Mouse (Mus musculus) cortical plate, adult 2 months (tissue): ENCODE data around the gene Cdca5. TPM values are rescaled to one million over a fixed set of nuclear protein-coding genes. Genes with fewer than 3 reads are reported as not detected.
A peak's percentile ranks its signal among the peaks of the same experiment; 100 is the strongest.
"Not testable (repeated sequence)": the region's sequence is repeated elsewhere in the genome, so short reads cannot be mapped to it uniquely, and the experiment has no call there.

Experiments
- H3K27ac ChIP-seq: fragments of 200-500 bp; 2 replicates; pipeline ENCODE4 v1.5.1; 2012; ENCODE audit warnings: low read length, control low read depth, inconsistent platforms; ENCODE audit not compliant: insufficient read depth
- H3K4me1 ChIP-seq: fragments of 200-500 bp; 2 replicates; pipeline ENCODE4 v1.6.1; 2011; ENCODE audit warnings: low read length; ENCODE audit not compliant: control insufficient read depth, insufficient read depth
- H3K4me3 ChIP-seq: fragments of 200-500 bp; 2 replicates; pipeline ENCODE4 v1.5.1; 2011; ENCODE audit warnings: mild to moderate bottlenecking, low read length, control low read depth; ENCODE audit not compliant: insufficient read depth
- CTCF ChIP-seq: fragments of 200-500 bp; IDR thresholded peaks from 2 replicates; pipeline ENCODE4 v1.5.1; 2011; ENCODE audit warnings: mild to moderate bottlenecking, control low read depth, low read length; ENCODE audit not compliant: insufficient read depth; ENCODE audit errors: extremely low read depth
- POLR2A ChIP-seq: fragments of 200-500 bp; IDR thresholded peaks from 2 replicates; pipeline ENCODE4 v1.6.1; 2011; ENCODE audit warnings: mild to moderate bottlenecking, low read length, control low read depth; ENCODE audit not compliant: insufficient read depth; ENCODE audit errors: extremely low read depth
- polyA plus RNA-seq: library from polyadenylated mRNA; depleted of rRNA; stranded (reverse); fragments of >200 nt; gene quantifications from 2 replicates; pipeline ENCODE4 v1.2.3, GENCODE M21; 2012; rRNA removed

Cdca5 gene
- polyA plus RNA-seq, 1 experiment: 0.44 TPM

DNA sequence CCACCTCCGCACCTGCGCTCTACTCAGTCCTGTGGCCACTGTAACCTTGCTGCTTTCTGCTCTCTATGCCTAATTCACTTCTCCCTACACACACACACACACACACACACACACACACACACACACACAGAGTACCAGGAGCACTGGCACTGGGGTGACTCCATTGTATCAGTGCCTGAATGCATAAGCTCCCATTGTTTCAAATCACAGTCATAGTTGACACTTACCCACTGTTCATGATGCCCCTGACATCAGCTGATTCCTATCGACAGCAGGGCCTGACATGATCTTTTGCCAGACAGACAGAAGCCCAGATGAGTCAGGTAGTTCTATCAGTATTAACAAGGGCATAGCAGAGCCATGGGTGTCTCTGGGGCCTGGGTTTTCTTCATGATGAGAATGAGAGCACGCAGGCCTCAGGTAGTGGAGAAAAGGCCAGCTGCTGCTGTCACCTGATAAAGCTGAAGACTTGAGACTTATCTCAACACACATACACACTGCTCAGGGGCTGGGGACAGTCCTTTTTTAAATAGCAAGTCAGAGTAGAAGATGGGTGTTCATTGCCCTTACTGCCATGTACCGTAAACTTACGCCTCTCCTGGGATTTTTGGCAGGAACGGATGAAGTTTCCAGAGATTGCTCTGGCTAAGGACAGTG, 47.5 kb downstream of the Cdca5 start:
- Histone ChIP-seq H3K4me3 (no peak overlapping the region), H3K4me1 (no peaks in the 10 kb centered on the region), H3K27ac (peak overlapping the region; percentile 86)
- TF ChIP-seq CTCF (no peak), POLR2A (no peak)

DNA sequence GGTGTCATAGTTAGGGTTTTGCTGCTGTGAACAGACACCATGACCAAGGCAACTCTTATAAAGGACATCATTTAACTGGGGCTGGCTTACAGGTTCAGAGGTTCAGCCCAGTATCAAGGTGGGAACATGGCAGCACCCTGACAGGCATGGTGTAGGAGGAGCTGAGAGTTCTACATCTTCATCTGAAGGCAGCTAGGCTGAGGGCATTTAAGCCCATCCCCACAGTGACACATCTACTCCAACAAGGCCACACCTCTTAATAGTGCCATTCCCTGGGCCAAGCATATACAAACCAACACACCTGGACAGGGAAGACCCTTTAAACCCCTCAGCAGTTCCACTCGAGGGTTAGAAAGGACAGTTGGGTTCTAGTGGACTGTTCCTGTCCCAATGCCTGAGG, 48.4 kb downstream of the Cdca5 start:
- not testable (repeated sequence) for H3K4me3 ChIP-seq, H3K4me1 ChIP-seq, H3K27ac ChIP-seq

DNA sequence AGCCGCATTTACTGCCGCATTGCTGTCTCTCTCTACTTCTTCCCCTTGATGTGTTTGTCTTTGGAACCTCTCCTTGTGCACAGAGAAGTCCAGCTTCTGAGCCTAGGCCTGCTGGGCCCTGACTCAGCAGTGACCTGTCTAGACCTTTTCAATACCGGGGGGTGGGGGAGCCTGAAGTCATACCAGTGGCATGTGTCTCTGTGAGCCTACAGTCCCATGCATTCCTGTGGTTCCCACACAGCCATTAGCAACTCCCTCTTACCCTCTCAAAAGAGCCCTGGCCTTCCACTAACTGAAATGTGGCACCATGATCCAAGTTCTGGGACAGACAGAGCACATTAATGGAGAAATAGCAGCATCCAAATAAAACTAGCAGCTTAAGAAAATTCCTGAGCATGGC, 51.6 kb downstream of the Cdca5 start:
- Histone ChIP-seq H3K4me3 (no peak overlapping the region), H3K4me1 (peaks cover 3% of the 10 kb centered on the region; the same call in 1 of the 2 replicates), H3K27ac (no peak overlapping the region)
- TF ChIP-seq POLR2A (no peak), CTCF (no peak)

DNA sequence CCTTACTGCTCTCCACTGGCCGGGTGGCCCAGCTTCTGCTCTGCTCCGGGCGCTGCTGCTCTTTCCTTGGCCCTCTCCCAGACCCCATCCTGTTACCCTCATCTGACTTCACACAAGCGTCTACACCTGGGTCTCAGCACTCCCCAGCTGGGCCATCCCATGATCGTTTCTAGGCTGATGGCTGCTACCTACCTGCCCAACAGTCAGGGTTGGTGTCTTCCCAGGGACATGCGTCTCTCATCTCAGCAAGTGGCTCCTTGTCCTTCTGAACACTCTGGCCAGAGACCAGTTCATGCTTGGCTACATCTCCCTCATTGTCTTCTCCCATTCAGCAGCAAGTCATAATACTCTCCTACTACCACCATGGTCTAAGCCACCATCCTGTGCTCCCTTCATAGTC, 54.9 kb downstream of the Cdca5 start:
- H3K27ac ChIP-seq: no peak overlapping the region
- peak overlapping the region; percentile 77; the same call in 1 of the 2 replicates for H3K4me3 ChIP-seq
- no peak for TF ChIP-seq CTCF
- TF ChIP-seq POLR2A: no peak
- peaks cover 3% of the 10 kb centered on the region; the same call in 1 of the 2 replicates for H3K4me1 ChIP-seq

DNA sequence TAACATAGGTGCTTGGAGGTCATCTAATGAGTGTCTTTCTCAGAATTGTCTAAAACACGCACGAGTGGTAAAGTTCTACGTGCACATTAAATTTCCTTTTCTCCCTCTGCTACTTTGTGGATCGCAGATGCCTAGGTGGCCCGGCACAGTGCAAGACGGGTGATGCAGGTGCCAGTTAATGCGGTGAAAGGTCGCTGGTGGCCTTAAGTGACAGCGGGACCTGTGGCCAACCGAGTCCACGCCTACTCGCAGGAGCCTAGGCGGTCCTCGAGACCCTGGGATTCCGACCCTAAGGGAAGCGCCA, 55.5 kb downstream of the Cdca5 start:
- H3K4me1 ChIP-seq: peaks cover 3% of the 10 kb centered on the region; the same call in 1 of the 2 replicates
- TF ChIP-seq CTCF: no peak
- TF ChIP-seq POLR2A: no peak
- H3K4me3 ChIP-seq: peak overlapping the region; percentile 77
- peak overlapping the region; percentile 83 for H3K27ac ChIP-seq

DNA sequence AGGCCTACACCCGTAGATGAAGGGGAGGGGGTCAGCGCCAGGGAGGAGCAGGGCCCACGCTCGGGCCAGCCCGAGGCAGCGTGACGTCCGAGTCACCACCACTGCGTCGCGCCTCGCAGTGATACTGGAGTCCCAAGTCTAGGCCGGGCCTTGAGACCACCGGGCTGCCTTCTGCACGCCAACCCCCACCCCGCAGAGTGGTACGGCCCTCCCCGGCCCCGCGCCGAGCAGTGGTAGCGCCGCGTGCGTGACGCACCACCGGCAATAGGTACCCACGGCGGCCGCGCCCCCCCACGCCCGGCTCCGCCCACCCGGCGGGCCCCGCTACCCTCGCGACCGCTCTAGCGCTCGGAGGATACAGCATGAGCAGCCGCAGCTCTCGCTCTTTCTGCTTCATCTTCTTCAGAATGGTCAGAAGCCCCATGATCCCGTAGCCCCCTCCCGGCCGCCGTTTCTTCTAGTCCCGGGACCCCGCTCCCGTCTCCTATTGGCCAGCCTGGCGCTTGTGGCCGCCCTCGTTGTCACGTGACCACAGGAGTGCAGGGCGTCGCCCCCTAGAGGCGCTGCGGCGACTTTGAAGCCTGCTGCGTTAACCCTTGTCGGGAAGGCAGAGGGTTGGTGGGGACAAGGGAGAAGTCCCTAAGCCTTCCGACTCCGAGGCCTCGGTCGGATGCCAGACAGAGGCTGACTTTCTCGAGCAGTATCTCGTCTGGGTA, 56.1 kb downstream of the Cdca5 start, which contains the start of gene Batf2:
Batf2 (plus strand) TSS at position 306 of the 716 bp plus-strand sequence.
- TF ChIP-seq CTCF: peak; percentile 47
- TF ChIP-seq POLR2A: 0 out of 2 replicates have a peak, but pooled peaks have one; percentile 41
- H3K27ac ChIP-seq: peak within 1 kb of the TSS; percentile 98
- H3K4me3 ChIP-seq: peak within 1 kb of the TSS; percentile 77
- peaks cover 3% of the 10 kb centered on the region; the same call in 1 of the 2 replicates for H3K4me1 ChIP-seq

DNA sequence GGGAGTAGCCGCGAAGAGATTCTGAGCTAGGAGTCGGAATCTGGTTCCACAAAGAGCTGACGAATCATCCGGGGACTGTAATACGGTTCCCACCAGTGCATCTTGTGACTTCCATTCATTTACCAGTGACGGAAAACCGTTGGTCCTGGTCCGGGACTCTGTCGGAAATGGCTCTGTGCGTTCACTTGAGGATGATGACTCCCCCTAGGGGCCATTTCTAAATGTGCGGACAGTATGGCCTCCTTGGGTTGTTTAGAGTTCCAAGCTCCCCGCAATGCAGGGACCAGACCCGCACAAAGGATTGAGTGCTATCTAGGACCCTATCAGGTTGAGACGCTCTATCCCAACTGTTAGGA, 56.6 kb downstream of the Cdca5 start, which contains the start of gene Arl2:
Arl2 (minus strand) TSS at position 155 of the 356 bp plus-strand sequence.
- peak; percentile 50 for TF ChIP-seq CTCF
- TF ChIP-seq POLR2A: no peak; the same call in 1 of the 2 replicates
- Histone ChIP-seq H3K27ac (peak within 1 kb of the TSS; percentile 98), H3K4me3 (peak within 1 kb of the TSS; percentile 77), H3K4me1 (peaks cover 3% of the 10 kb centered on the region; the same call in 1 of the 2 replicates)

Other genes starting within 250 kb of the Cdca5 start
- gene Frmd8, start 209.7 kb upstream of the Cdca5 start, polyA plus RNA-seq: 17.1 and 22.1 TPM in 2 replicates
- gene Slc25a45, start 207.2 kb upstream of the Cdca5 start, polyA plus RNA-seq: 6.6 and 7.4 TPM in 2 replicates
- gene Tigd3, start 190.8 kb upstream of the Cdca5 start, polyA plus RNA-seq: 3.6 and 4.0 TPM in 2 replicates
- gene Dpf2, start 172.0 kb upstream of the Cdca5 start, polyA plus RNA-seq: 96.2 and 99.0 TPM in 2 replicates
- gene Cdc42ep2, start 160.2 kb upstream of the Cdca5 start, polyA plus RNA-seq: 12.6 and 16.4 TPM in 2 replicates
- gene Pola2, start 120.8 kb upstream of the Cdca5 start, polyA plus RNA-seq: 11.7 and 12.9 TPM in 2 replicates
- not detected in 2 replicates for gene Slc22a20, start 98.8 kb upstream of the Cdca5 start, polyA plus RNA-seq
- gene Capn1, start 69.1 kb upstream of the Cdca5 start, polyA plus RNA-seq: 18.5 and 20.1 TPM in 2 replicates
- gene Syvn1, start 38.4 kb upstream of the Cdca5 start, polyA plus RNA-seq: 25.4 and 27.5 TPM in 2 replicates
- 41.4 and 44.4 TPM in 2 replicates for gene Mrpl49, start 27.2 kb upstream of the Cdca5 start, polyA plus RNA-seq
- 920 and 922 TPM in 2 replicates for gene Fau, start 27.1 kb upstream of the Cdca5 start, polyA plus RNA-seq
- gene Znhit2, start 23.8 kb upstream of the Cdca5 start, polyA plus RNA-seq: 58.0 and 58.9 TPM in 2 replicates
- gene Tm7sf2, start 16.6 kb upstream of the Cdca5 start, polyA plus RNA-seq: 59.3 and 60.1 TPM in 2 replicates
- 97.2 and 98.2 TPM in 2 replicates for gene Vps51, start 7.8 kb upstream of the Cdca5 start, polyA plus RNA-seq
- not detected in 2 replicates for gene Tmem262, start 5.0 kb upstream of the Cdca5 start, polyA plus RNA-seq
- 0.67 and 0.83 TPM in 2 replicates for gene Gm28374, start 2.7 kb upstream of the Cdca5 start, polyA plus RNA-seq
- 81.1 and 83.9 TPM in 2 replicates for gene Zfpl1, start within 50 bp of the Cdca5 start, polyA plus RNA-seq
- not detected in 2 replicates for gene AC131692.1, start 9.4 kb downstream of the Cdca5 start, polyA plus RNA-seq
- gene Naaladl1, start 20.8 kb downstream of the Cdca5 start, polyA plus RNA-seq: 0.13 and 0.21 TPM in 2 replicates
- 31.8 and 35.1 TPM in 2 replicates for gene Sac3d1, start 33.7 kb downstream of the Cdca5 start, polyA plus RNA-seq
- gene Snx15, start 43.3 kb downstream of the Cdca5 start, polyA plus RNA-seq: 63.8 and 68.9 TPM in 2 replicates
- 0.50 and 0.57 TPM in 2 replicates for gene Batf2, start 56.0 kb downstream of the Cdca5 start, polyA plus RNA-seq
- 123 and 135 TPM in 2 replicates for gene Arl2, start 56.6 kb downstream of the Cdca5 start, polyA plus RNA-seq
- gene Majin, start 99.4 kb downstream of the Cdca5 start, polyA plus RNA-seq: 0.09 and 0.23 TPM in 2 replicates
- gene Gpha2, start 141.4 kb downstream of the Cdca5 start, polyA plus RNA-seq: 0.21 TPM in 1 of 2 replicates, not detected in the other
- 154 and 160 TPM in 2 replicates for gene Ppp2r5b, start 150.9 kb downstream of the Cdca5 start, polyA plus RNA-seq
- gene Atg2a, start 156.7 kb downstream of the Cdca5 start, polyA plus RNA-seq: 28.9 and 31.0 TPM in 2 replicates
- gene Ehd1, start 191.7 kb downstream of the Cdca5 start, polyA plus RNA-seq: 48.2 and 49.2 TPM in 2 replicates
- 2.1 and 2.4 TPM in 2 replicates for gene Cdc42bpg, start 221.5 kb downstream of the Cdca5 start, polyA plus RNA-seq
- 75.2 and 76.5 TPM in 2 replicates for gene Men1, start 250.0 kb downstream of the Cdca5 start, polyA plus RNA-seq